Mouse (Mus musculus): ENCODE measurements at regions not wholly inside any gene's neighbourhood (a gene's known extent, or its start where the extent isn't known, plus 50 kb on each side); places are given as distances from the start of the nearest gene placed in this dataset.
A peak's percentile ranks its signal among the peaks of the same experiment; 100 is the strongest.

DNA sequence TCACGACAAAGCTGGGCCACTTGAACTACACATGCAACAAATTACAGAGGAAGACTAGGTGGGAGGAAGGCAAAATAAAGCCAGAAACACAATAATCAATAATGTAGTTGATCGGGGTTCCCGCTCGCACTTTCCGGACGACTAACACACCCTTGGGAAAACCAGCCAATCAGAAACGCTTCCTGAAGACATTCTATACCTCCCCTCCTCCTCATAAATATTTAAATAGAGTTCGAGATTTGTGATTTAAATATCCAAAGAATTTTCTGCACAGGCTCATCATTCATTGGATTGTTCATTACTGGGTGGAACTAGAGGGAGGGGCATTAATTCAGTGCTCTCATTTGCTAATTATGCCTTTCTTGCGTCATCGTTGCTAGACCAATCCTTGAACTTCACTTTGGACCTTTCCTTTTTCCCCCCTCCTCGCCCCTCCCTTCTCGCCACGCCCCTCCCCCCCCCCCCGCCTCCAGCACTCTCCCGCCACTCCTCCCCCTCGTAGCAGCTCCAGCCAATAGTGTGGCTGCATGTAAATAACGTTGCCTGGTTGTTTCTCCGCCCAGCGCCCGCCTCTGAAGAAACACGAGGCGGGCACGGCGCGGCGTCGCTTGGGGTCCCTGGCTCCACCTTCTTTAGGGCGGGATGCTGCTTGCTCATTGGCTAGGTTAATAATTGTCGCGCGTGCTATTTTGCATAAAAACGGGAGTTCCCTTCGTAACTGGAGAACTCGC lies 254.2 kb upstream of the Nfe2l3 start:
- WGBS, result under 1% methylated on average over 31 of the region's 34 CpGs
- DNase-seq (ENCODE audit: low spot score), result peak; percentile 99
- Histone ChIP-seq H3K9ac (replicated peaks; ENCODE audit: low read length) (no peak overlapping the region), H3K27me3 (ENCODE audit: control insufficient read depth, insufficient read depth, low read length) (peaks cover 15% of the 10 kb centered on the region), H3K4me1 (ENCODE audit: control insufficient read depth, insufficient read depth, low read length) (peaks cover 2% of the 10 kb centered on the region; the same call in 1 of the 2 replicates), H3K4me3 (ENCODE audit: low read depth, low read length) (peak overlapping the region; percentile 9; the same call in 1 of the 2 replicates), H3K36me3 (replicated peaks; ENCODE audit: control insufficient read depth, insufficient read depth, low read depth, low read length) (no peaks in the 10 kb centered on the region), H3K4me2 (ENCODE audit: low read depth, low read length) (peak overlapping the region; percentile 10; the same call in 1 of the 2 replicates), H3K27ac (replicated peaks; ENCODE audit: low read depth, low read length) (no peak overlapping the region), H3K9me3 (replicated peaks; ENCODE audit: control insufficient read depth, low read length) (no peaks in the 10 kb centered on the region)
- peak; percentile 97 for ATAC-seq (replicated peaks; ENCODE audit: insufficient number of reproducible peaks, low FRiP score, low TSS enrichment, low read depth)

DNA sequence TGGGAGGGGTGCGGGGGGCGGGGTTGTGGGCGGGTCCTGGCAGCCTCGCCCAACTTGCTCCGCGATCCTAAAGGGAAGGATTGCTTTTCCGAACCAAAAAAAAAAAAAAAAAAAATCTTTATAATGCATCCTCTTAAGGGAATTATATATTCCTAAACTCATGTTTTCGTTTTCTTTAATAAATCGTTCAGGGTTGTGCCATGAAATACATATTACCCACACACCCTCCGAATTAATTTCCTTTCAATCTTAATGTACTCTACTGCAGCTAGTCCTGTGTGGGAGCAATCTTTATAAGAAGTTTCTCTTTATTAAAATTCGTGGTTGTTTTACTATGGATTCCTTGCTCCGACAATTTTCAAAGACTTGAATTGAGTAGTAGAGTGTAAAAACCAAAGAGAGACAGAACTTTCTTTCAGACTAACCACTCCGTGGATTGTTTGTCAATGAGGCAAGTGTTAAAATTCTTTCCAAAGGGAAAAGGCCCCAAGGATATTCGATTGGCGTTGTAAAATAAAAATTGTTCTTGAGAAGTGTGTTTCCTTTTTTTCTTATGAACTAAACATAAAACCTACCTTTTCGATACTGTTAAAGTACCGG lies 253.6 kb upstream of the Nfe2l3 start:
- Histone ChIP-seq H3K27ac (replicated peaks; ENCODE audit: low read depth, low read length) (no peak overlapping the region), H3K27me3 (ENCODE audit: control insufficient read depth, insufficient read depth, low read length) (peaks cover 16% of the 10 kb centered on the region)

DNA sequence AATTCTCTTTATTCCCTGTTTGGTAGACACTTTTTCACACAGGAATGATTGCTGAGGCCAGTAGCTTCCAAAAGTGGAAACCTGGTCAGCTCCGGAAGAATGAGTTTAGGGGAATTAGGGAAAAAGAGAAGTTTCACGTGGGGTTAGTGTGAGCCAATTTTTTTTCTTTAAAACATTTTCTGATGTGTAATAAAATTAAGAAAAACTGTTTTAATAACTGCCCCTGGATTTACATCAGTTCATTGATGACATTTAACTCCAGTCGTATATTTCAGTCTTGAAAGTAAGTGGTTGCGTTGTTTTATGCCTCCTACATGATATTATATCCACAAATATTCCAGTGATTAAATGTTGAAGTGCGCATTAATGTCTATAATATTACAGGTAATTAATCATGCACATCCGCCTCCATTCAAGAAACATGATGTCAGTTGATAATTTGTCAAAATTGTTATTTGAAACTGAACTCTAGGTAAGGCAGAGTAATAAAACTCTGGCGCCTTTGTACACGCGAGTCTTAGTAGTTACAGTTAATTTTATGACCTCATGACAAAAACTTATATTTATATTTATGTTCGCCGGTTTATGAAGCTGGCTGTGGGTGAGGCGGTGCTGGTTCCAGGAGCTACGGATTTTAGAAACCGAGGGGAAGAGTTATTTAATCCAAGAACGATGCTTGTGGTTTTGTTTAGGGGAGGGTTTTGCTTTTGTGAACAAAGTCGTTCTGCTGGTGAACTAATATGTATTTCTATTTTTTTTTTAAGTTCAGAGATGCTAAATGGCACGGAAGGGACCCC lies 252.5 kb upstream of the Nfe2l3 start:
- Histone ChIP-seq H3K9me3 (replicated peaks; ENCODE audit: control insufficient read depth, low read length) (no peaks in the 10 kb centered on the region), H3K27me3 (ENCODE audit: control insufficient read depth, insufficient read depth, low read length) (peaks cover 22% of the 10 kb centered on the region), H3K27ac (replicated peaks; ENCODE audit: low read depth, low read length) (no peak overlapping the region), H3K4me2 (ENCODE audit: low read depth, low read length) (no peak overlapping the region), H3K4me3 (ENCODE audit: low read depth, low read length) (no peak overlapping the region), H3K36me3 (replicated peaks; ENCODE audit: control insufficient read depth, insufficient read depth, low read depth, low read length) (no peaks in the 10 kb centered on the region), H3K9ac (replicated peaks; ENCODE audit: low read length) (no peak overlapping the region), H3K4me1 (ENCODE audit: control insufficient read depth, insufficient read depth, low read length) (no peaks in the 10 kb centered on the region)
- WGBS, result 6% methylated on average over 17 of the region's 17 CpGs
- DNase-seq (ENCODE audit: low spot score) (peak; percentile 42), ATAC-seq (replicated peaks; ENCODE audit: insufficient number of reproducible peaks, low FRiP score, low TSS enrichment, low read depth) (no peak)

More for the DNA sequence above, 253.6 kb upstream of the Nfe2l3 start:
- Histone ChIP-seq H3K9me3 (replicated peaks; ENCODE audit: control insufficient read depth, low read length) (no peaks in the 10 kb centered on the region), H3K4me1 (ENCODE audit: control insufficient read depth, insufficient read depth, low read length) (peaks cover 2% of the 10 kb centered on the region; the same call in 1 of the 2 replicates), H3K9ac (replicated peaks; ENCODE audit: low read length) (no peak overlapping the region), H3K4me3 (ENCODE audit: low read depth, low read length) (no peak overlapping the region), H3K36me3 (replicated peaks; ENCODE audit: control insufficient read depth, insufficient read depth, low read depth, low read length) (no peaks in the 10 kb centered on the region), H3K4me2 (ENCODE audit: low read depth, low read length) (no peak overlapping the region)
- ATAC-seq (replicated peaks; ENCODE audit: insufficient number of reproducible peaks, low FRiP score, low TSS enrichment, low read depth), result no peak
- WGBS, result 2% methylated on average over 17 of the region's 17 CpGs
- DNase-seq (ENCODE audit: low spot score), result peak; percentile 14

DNA sequence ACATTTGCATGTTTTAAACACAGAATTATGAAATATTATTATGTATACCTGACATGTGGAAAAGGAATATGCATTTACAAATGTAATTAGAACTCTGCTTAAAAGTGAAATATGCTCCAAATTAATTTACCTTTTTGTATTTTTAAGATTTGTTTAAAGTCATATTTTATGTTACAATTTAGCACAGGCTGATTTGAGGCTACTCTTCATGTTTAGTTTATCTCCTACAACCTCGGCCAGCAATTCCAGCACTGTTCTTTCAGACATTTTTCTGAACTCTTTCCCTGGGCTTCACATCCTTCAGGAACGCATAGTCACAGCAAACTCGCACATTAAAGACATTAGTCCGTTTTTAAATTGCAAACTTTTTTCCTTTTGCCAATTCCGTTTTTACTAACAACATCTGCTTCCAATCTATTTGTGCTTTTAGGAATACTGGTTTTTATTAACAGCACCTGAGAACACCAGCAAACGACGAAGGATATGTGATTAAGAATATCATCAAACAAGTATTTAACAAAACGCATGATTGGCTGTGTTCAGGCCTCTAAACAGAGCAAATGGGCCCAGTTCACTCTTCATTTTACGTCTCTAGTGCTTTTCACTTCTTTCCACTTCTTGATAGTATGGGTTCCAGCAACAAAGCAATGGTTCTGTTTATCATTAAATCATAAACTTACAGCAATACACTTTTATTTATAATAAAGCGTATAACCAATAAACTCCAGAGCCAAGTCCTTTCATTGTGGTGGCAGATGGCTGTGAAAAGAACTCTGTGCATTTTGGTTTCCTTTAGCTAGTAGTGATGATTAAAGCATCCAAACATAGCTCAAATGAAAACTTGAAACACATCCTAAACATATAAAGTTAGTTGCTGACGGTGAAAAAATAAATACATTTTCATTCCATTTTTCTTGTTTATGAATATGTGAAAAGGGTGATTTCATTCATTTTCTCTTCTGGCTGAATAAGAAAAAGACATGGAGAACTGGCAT lies 251.3 kb upstream of the Nfe2l3 start:
- no peak for ATAC-seq (replicated peaks; ENCODE audit: insufficient number of reproducible peaks, low FRiP score, low TSS enrichment, low read depth)
- peaks cover 30% of the 10 kb centered on the region for H3K27me3 ChIP-seq (ENCODE audit: control insufficient read depth, insufficient read depth, low read length)
- H3K4me2 ChIP-seq (ENCODE audit: low read depth, low read length), result no peak overlapping the region
- WGBS, result 5% methylated on average over 11 of the region's 11 CpGs
- H3K36me3 ChIP-seq (replicated peaks; ENCODE audit: control insufficient read depth, insufficient read depth, low read depth, low read length), result no peaks in the 10 kb centered on the region
- peak; percentile 55 for DNase-seq (ENCODE audit: low spot score)
- no peaks in the 10 kb centered on the region for H3K9me3 ChIP-seq (replicated peaks; ENCODE audit: control insufficient read depth, low read length)
- no peak overlapping the region for H3K4me3 ChIP-seq (ENCODE audit: low read depth, low read length)
- no peak overlapping the region for H3K9ac ChIP-seq (replicated peaks; ENCODE audit: low read length)
- H3K27ac ChIP-seq (replicated peaks; ENCODE audit: low read depth, low read length), result no peak overlapping the region
- no peaks in the 10 kb centered on the region for H3K4me1 ChIP-seq (ENCODE audit: control insufficient read depth, insufficient read depth, low read length)

DNA sequence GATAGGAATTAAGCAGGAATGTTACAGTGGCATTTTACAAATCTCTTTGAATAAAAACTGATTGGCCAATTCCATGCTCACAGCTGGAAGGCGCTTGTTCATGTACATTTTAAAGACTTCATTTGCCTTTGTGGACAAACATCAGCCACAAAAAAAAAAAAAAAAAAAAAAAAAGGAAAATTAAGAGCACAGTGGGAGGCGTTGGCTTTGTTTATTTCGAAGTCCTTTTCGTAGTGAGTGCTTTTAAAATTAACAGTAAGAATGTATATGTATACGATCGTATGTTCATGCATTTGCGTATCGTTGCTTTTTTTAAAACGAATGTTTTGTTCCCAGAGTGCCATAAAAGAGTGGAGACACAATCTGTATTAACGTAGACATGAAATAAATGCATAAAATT lies 250.6 kb upstream of the Nfe2l3 start:
- Histone ChIP-seq H3K9ac (replicated peaks; ENCODE audit: low read length) (no peak overlapping the region), H3K27ac (replicated peaks; ENCODE audit: low read depth, low read length) (no peak overlapping the region), H3K36me3 (replicated peaks; ENCODE audit: control insufficient read depth, insufficient read depth, low read depth, low read length) (no peaks in the 10 kb centered on the region), H3K9me3 (replicated peaks; ENCODE audit: control insufficient read depth, low read length) (no peaks in the 10 kb centered on the region), H3K4me3 (ENCODE audit: low read depth, low read length) (no peak overlapping the region), H3K4me1 (ENCODE audit: control insufficient read depth, insufficient read depth, low read length) (no peaks in the 10 kb centered on the region), H3K27me3 (ENCODE audit: control insufficient read depth, insufficient read depth, low read length) (peaks cover 35% of the 10 kb centered on the region), H3K4me2 (ENCODE audit: low read depth, low read length) (no peak overlapping the region)
- DNase-seq (ENCODE audit: low spot score) (no peak), ATAC-seq (replicated peaks; ENCODE audit: insufficient number of reproducible peaks, low FRiP score, low TSS enrichment, low read depth) (no peak)
- 22% methylated on average over 10 of the region's 10 CpGs for WGBS

DNA sequence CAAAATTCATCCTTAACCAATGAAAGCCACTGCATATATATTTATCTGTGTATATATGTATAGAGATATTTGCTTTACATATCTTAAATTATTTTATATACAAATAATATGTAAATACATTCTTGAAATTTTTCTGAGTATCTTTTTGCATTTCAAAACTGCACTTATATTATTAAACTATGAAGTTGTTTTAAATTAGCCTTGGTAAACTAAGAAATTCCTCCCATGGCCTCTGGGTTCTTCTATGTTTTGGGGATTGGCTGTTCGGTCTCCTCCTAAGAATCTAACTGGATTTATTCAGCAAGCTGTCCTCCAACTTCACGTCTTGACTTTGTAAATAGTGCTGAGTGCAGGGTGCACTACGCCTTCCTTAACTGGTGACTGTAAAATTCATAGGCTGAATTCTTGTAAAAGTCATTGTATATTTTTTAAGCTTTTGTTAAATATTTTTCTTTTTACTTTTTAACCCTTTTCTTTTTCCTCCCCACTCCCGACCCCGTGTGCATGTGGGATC lies 249.6 kb upstream of the Nfe2l3 start:
- H3K27me3 ChIP-seq (ENCODE audit: control insufficient read depth, insufficient read depth, low read length), result peaks cover 39% of the 10 kb centered on the region
- no peak overlapping the region for H3K27ac ChIP-seq (replicated peaks; ENCODE audit: low read depth, low read length)
- no peak overlapping the region for H3K4me3 ChIP-seq (ENCODE audit: low read depth, low read length)
- H3K9ac ChIP-seq (replicated peaks; ENCODE audit: low read length), result no peak overlapping the region
- H3K36me3 ChIP-seq (replicated peaks; ENCODE audit: control insufficient read depth, insufficient read depth, low read depth, low read length), result no peaks in the 10 kb centered on the region
- no peak overlapping the region for H3K4me2 ChIP-seq (ENCODE audit: low read depth, low read length)
- ATAC-seq (replicated peaks; ENCODE audit: insufficient number of reproducible peaks, low FRiP score, low TSS enrichment, low read depth), result no peak
- DNase-seq (ENCODE audit: low spot score), result peak; percentile 24
- whole genome bisulfite sequencing, result 5% methylated on average over 5 of the region's 5 CpGs
- no peaks in the 10 kb centered on the region for H3K4me1 ChIP-seq (ENCODE audit: control insufficient read depth, insufficient read depth, low read length)
- H3K9me3 ChIP-seq (replicated peaks; ENCODE audit: control insufficient read depth, low read length), result no peaks in the 10 kb centered on the region

DNA sequence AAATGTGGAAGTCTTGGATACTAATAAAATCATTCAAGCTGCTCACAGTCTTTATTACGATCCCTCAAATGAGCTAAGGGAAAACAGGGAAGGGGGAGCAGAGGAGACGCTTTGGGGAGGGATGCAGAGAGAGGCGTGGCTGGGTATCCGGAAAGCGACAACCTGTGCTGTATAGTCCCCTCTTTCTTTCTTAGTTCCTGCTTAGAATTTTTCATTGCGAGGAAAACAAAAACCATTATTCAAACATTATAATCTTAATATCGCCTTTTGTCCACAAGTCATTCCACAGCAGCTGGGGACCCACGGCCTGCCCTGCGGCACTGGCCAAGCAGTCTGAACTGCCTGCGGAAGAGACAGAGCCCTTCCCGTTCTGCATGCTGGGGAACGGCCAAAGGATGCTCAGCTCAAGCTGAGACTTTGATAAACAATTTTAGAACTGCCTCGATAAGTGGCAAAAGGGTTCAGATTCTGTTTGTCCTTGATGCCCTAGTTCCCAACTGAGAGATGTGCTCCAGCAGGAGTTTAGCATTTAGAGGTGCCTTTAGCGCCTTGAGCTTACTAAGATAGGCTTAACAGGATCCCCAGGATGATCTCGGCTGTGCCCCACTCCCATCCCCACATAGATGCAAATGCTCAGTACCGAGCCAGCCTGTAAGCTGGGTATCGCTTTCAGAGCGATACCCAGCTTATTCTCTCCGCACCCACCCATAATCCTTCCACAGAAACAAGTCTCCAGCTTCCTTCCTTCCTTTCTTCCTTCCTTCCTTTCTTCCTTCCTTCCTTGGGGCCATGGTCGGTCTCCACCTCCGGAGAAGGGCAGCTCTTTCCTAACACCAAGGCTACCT lies 248.7 kb upstream of the Nfe2l3 start:
- H3K27me3 ChIP-seq (ENCODE audit: control insufficient read depth, insufficient read depth, low read length), result peaks cover 48% of the 10 kb centered on the region
- H3K36me3 ChIP-seq (replicated peaks; ENCODE audit: control insufficient read depth, insufficient read depth, low read depth, low read length), result no peaks in the 10 kb centered on the region
- no peak for ATAC-seq (replicated peaks; ENCODE audit: insufficient number of reproducible peaks, low FRiP score, low TSS enrichment, low read depth)
- no peak overlapping the region for H3K4me2 ChIP-seq (ENCODE audit: low read depth, low read length)
- H3K27ac ChIP-seq (replicated peaks; ENCODE audit: low read depth, low read length), result no peak overlapping the region
- no peaks in the 10 kb centered on the region for H3K4me1 ChIP-seq (ENCODE audit: control insufficient read depth, insufficient read depth, low read length)
- DNase-seq (ENCODE audit: low spot score), result no peak
- H3K4me3 ChIP-seq (ENCODE audit: low read depth, low read length), result no peak overlapping the region
- H3K9ac ChIP-seq (replicated peaks; ENCODE audit: low read length), result no peak overlapping the region
- H3K9me3 ChIP-seq (replicated peaks; ENCODE audit: control insufficient read depth, low read length), result no peaks in the 10 kb centered on the region
- WGBS, result under 1% methylated on average over 21 of the region's 21 CpGs

Data from embryonic facial prominence, embryonic 11.5 days (tissue).